Mouse (Mus musculus): ENCODE results near the gene Bloc1s4. TPM values are rescaled to one million over a fixed set of nuclear protein-coding genes. Genes with fewer than 3 reads are reported as not detected.
"Not testable (repeated sequence)": the region's sequence is repeated elsewhere in the genome, so short reads cannot be mapped to it uniquely, and the experiment has no call there.

Gene Bloc1s4
- not detected in 2 replicates for polyA plus RNA-seq (2012; ENCODE audit: insufficient read depth, insufficient read length, low replicate concordance, missing spikeins)

DNA sequence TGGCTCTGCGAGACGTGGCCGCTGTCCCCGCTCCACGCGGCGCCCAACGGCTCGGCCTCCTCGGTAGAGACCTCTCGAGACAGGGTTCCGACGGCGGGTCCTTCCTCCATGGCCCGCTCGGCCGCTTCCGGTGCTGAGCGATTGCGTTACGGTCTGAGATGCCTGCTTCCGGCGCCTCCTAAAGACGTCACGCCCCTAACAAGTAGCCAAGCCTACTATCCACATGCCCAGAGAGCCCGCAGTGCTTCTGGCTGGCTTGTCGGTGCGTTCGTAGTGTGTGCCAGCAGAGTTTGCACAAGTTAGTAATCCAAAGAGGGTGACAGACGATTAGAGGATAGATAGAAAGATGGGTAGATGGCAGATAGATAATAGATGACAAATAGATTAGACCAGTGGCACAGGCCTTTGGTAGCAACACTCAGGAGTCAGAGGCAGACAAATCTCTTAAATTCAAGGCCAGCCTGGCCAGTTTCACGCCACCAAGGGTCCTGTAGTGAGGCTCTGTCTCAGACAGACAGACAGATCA, at the start of gene Bloc1s4:
Gene Bloc1s4 (minus strand): TSS at position 115 of the 526 bp plus-strand sequence.
- H3K27ac ChIP-seq (ENCODE audit: insufficient read depth, low read depth, low read length), result no peak within 1 kb of the TSS
- peaks cover 2% of the 10 kb centered on the region; the same call in 1 of the 2 replicates for H3K4me1 ChIP-seq (ENCODE audit: control insufficient read depth, insufficient read depth, low read length)
- TF ChIP-seq POLR2A (IDR thresholded peaks at IDR 0.05; ENCODE audit: insufficient read depth, low read depth, low read length) (peak; percentile 75), CTCF (IDR thresholded peaks at IDR 0.05; ENCODE audit: insufficient read depth, low read depth, low read length) (no peak)
- WGBS, result 2% methylated on average over 31 of the region's 31 CpGs
- H3K4me3 ChIP-seq (ENCODE audit: insufficient read depth, low read depth, low read length), result peak within 1 kb of the TSS; percentile 64

DNA sequence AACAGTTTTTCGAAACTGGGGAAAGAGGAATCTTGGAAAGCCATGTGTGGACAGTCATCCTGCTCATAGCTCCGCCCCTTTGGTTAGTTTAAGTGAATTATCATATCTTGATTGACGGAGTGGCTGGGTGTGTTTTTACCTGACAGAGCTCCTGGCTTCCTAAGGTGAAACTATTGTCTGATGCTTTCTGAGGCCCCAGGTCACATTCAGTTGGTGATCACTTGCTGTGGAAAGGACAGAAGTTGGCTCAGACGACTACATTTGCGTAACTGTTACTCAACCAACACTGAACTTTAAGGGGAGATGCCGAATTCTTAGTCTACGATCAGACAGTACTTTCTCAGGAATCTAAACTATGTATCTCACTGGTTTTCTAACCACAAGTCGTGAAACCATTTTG, 48.8 kb upstream of the Bloc1s4 start:
- TF ChIP-seq POLR2A (IDR thresholded peaks at IDR 0.05; ENCODE audit: insufficient read depth, low read depth, low read length) (no peak), CTCF (IDR thresholded peaks at IDR 0.05; ENCODE audit: insufficient read depth, low read depth, low read length) (no peak)
- Histone ChIP-seq H3K4me1 (ENCODE audit: control insufficient read depth, insufficient read depth, low read length) (peaks cover 5% of the 10 kb centered on the region; the same call in 1 of the 2 replicates), H3K4me3 (ENCODE audit: insufficient read depth, low read depth, low read length) (no peak overlapping the region), H3K27ac (ENCODE audit: insufficient read depth, low read depth, low read length) (no peak overlapping the region)
- 53% methylated on average over 8 of the region's 8 CpGs for WGBS

DNA sequence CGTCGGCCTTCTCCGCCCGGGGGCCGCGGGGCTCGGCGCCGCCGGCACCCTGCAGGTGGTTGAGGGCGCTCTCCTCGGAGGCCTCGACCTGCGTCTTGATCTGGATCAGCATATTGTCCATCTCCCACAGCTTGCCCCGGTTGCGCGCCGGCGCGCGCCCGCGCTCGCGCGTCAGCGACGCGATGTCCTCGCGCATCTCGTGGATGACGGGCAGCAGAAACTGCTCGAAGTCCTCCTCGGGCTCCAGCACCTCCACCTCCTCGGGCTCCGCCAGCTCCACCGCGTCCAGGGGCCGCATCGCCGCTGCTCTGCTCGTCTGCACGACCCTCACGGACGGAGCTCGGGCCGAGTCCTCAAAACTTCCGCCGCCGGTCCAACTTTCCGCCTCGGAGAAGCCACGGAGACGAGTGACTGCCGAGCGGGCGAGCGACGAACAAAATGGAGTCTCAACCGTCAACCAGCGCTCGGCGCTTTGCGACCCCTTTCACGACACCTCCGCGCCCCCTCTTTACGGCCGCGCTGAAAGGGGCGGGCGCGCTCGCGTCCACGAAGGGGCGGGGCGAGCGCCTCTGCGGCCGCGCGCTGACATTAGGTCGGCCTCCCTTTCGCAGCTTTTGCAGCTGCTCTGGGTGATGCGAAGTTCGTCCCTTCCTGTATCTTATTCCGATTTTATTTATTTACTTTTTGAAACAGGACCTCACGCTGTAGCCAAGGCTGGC, 48.0 kb upstream of the Bloc1s4 start, which contains the start of gene Mrfap1:
Gene Mrfap1 (minus strand): TSS at position 477 of the 719 bp plus-strand sequence.
- Histone ChIP-seq H3K27ac (ENCODE audit: insufficient read depth, low read depth, low read length) (peak within 1 kb of the TSS; percentile 88), H3K4me3 (ENCODE audit: insufficient read depth, low read depth, low read length) (peak within 1 kb of the TSS; percentile 67)
- TF ChIP-seq POLR2A (IDR thresholded peaks at IDR 0.05; ENCODE audit: insufficient read depth, low read depth, low read length), result peak; percentile 89
- under 1% methylated on average over 90 of the region's 90 CpGs for WGBS
- H3K4me1 ChIP-seq (ENCODE audit: control insufficient read depth, insufficient read depth, low read length), result not testable (repeated sequence)

DNA sequence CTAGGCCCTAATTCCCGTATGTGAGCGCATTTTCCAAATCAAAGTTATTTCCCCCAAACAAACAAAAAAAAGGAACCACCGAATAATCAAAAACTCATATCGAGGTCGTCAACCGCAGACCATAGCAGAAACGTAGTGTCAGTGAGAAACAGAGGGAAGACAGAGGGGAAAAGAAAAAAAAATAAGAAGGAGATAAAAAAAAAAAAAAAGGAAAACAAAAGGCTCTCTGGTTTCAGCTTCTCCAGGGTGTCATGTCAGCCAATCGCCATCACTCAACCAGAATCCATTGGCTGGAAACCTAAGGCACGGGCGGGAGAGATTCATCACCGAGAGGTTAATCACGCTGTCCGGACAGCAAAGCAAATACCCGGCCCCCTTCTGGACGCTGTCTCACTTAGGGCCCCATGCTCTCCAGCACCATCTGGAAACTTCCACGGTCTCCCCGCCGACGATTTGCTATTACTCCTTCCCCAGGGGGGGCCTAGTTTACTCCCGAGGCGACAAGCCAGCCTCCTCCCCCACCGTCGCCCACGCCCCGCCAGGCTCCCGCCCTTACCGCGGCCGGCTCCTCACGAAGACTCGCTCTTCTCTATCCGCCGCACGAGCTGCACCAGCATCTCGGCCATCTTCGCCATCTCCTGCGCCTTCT, 47.3 kb upstream of the Bloc1s4 start:
- H3K4me3 ChIP-seq (ENCODE audit: insufficient read depth, low read depth, low read length), result peak overlapping the region; percentile 67
- WGBS, result 1% methylated on average over 36 of the region's 37 CpGs
- H3K27ac ChIP-seq (ENCODE audit: insufficient read depth, low read depth, low read length), result peak overlapping the region; percentile 88
- H3K4me1 ChIP-seq (ENCODE audit: control insufficient read depth, insufficient read depth, low read length), result not testable (repeated sequence)

- WGBS, result 86% methylated on average over 9 of the region's 9 CpGs
- Histone ChIP-seq H3K27ac (ENCODE audit: insufficient read depth, low read depth, low read length) (no peak overlapping the region), H3K4me1 (ENCODE audit: control insufficient read depth, insufficient read depth, low read length) (peaks cover 5% of the 10 kb centered on the region; the same call in 1 of the 2 replicates), H3K4me3 (ENCODE audit: insufficient read depth, low read depth, low read length) (no peak overlapping the region)
- TF ChIP-seq POLR2A (IDR thresholded peaks at IDR 0.05; ENCODE audit: insufficient read depth, low read depth, low read length) (no peak), CTCF (IDR thresholded peaks at IDR 0.05; ENCODE audit: insufficient read depth, low read depth, low read length) (no peak)
Observed at GRCm38 (mm10) chr5:36791861-36792260, 43.4 kb upstream of the Bloc1s4 start.

- no peak for TF ChIP-seq CTCF (IDR thresholded peaks at IDR 0.05; ENCODE audit: insufficient read depth, low read depth, low read length)
- no peak for TF ChIP-seq POLR2A (IDR thresholded peaks at IDR 0.05; ENCODE audit: insufficient read depth, low read depth, low read length)
- Histone ChIP-seq H3K27ac (ENCODE audit: insufficient read depth, low read depth, low read length) (no peak overlapping the region), H3K4me3 (ENCODE audit: insufficient read depth, low read depth, low read length) (no peak overlapping the region), H3K4me1 (ENCODE audit: control insufficient read depth, insufficient read depth, low read length) (no peaks in the 10 kb centered on the region)
- 91% methylated on average over 5 of the region's 5 CpGs for WGBS
Observed at GRCm38 (mm10) chr5:36786052-36786451, 37.6 kb upstream of the Bloc1s4 start.

DNA sequence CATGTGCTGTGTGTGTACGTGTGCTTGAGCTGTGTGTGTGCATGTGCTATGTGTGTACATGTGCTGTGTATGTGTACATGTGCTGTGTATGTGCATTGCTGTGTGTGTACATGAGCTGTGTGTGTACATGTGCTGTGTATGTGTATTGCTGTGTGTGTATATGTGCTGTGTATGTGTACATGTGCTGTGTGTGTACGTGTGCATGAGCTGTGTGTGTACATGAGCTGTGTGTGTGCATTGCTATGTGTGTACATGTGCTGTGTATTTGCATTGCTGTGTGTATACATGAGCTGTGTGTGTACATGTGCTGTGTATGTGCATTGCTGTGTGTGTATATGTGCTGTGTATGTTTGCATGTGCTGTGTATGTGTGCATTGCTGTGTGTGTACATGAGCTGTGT, 31.1 kb upstream of the Bloc1s4 start:
- WGBS, result 90% methylated on average over 2 of the region's 2 CpGs
- no peak overlapping the region for H3K27ac ChIP-seq (ENCODE audit: insufficient read depth, low read depth, low read length)
- TF ChIP-seq CTCF (IDR thresholded peaks at IDR 0.05; ENCODE audit: insufficient read depth, low read depth, low read length) (no peak), POLR2A (IDR thresholded peaks at IDR 0.05; ENCODE audit: insufficient read depth, low read depth, low read length) (no peak)
- no peaks in the 10 kb centered on the region for H3K4me1 ChIP-seq (ENCODE audit: control insufficient read depth, insufficient read depth, low read length)
- H3K4me3 ChIP-seq (ENCODE audit: insufficient read depth, low read depth, low read length), result no peak overlapping the region

- TF ChIP-seq POLR2A (IDR thresholded peaks at IDR 0.05; ENCODE audit: insufficient read depth, low read depth, low read length), result no peak
- no peak for TF ChIP-seq CTCF (IDR thresholded peaks at IDR 0.05; ENCODE audit: insufficient read depth, low read depth, low read length)
- Histone ChIP-seq H3K4me3 (ENCODE audit: insufficient read depth, low read depth, low read length) (no peak overlapping the region), H3K27ac (ENCODE audit: insufficient read depth, low read depth, low read length) (no peak overlapping the region), H3K4me1 (ENCODE audit: control insufficient read depth, insufficient read depth, low read length) (no peaks in the 10 kb centered on the region)
- 97% methylated on average over 1 of the region's 2 CpGs for WGBS
Observed at GRCm38 (mm10) chr5:36778901-36779300, 30.5 kb upstream of the Bloc1s4 start.

DNA sequence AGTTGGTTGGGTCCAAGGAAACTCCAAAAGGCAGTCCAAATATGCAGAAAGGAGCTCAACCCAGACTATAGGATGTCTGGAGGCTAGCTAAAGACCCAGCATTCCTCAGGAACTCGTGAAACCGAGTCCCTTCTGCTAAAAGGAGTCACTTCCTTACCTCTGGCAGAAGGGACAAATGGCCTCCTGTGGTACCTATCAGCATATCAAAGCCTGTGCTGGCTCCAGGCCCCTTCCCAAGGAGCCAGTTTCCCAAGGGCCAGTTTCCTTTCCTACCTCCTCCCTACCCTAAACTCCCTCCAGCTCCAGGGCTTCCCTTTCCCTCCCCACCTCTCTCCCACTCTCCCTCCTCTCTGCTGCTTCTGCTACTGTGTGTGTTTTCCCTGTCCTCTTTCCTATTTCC, 28.7 kb upstream of the Bloc1s4 start:
- TF ChIP-seq CTCF (IDR thresholded peaks at IDR 0.05; ENCODE audit: insufficient read depth, low read depth, low read length) (no peak), POLR2A (IDR thresholded peaks at IDR 0.05; ENCODE audit: insufficient read depth, low read depth, low read length) (no peak)
- H3K4me1 ChIP-seq (ENCODE audit: control insufficient read depth, insufficient read depth, low read length), result no peaks in the 10 kb centered on the region
- H3K27ac ChIP-seq (ENCODE audit: insufficient read depth, low read depth, low read length), result no peak overlapping the region
- H3K4me3 ChIP-seq (ENCODE audit: insufficient read depth, low read depth, low read length), result no peak overlapping the region
- WGBS, result 27% methylated on average over 2 of the region's 2 CpGs

All from olfactory bulb, adult 2 months (tissue).